Comparison of ENCODE assay signal across 23 mouse cellular contexts in the genomic region with DNA sequence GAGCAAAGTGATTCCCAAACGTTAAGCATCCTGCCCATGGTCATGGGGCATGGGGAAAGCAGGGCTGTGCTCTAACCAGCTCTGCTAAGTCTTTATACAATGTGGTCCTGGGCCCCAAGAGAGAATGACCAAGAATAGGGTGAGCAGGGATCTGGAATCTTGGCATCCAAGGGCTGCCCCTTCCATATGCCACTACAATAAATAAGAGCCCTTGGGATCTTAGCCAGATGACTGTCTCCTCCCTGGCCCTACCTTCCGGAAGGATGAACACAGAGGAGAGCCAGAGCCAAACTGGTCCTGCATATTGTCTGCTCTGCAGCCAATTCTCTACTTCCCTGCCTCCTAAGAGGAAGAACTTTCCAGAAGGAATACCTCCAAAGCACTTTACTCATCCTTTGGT.
DNase-seq lines count a peak whose midpoint lies in the region; ATAC-seq and TF ChIP-seq lines count a peak whose summit lies in the region.
"Had no signal": no experiment of that assay in that cellular context is flagged by ENCODE, and none has a peak within 500 bp of the region (broad histone marks: within the 10 kb centered on the region; RNA-seq: fewer than 3 reads in every experiment).

No protein-coding gene starts in this region.

- peak; percentile 26 for DNase-seq in kidney, adult 2 months
- DNase-seq in brain, adult 2 months (ENCODE audit: low read depth, low spot score): peak; percentile 95
- peak; percentile 73 to 83 for DNase-seq in cerebellum, adult 18-20 months
- DNase-seq in cerebellum, postnatal 10 days: peak; percentile 93 to 94
- no peak for DNase-seq in heart, postnatal 36 days
- no peak for DNase-seq in lung, postnatal 10 days
- no peak for DNase-seq in adrenal gland, adult 2 months
- DNase-seq: adrenal gland, postnatal 36 days; heart, adult 2 months; kidney, adult 9 months; liver, embryonic 13.5 days; lung, adult 18-20 months; thymus, adult 2 months; thymus, postnatal 36 days had no signal

- H3K4me3 ChIP-seq in kidney, adult 2 months (ENCODE audit: insufficient read depth, low read depth, low read length): no peak overlapping the region
- no peak overlapping the region for H3K4me3 ChIP-seq in kidney, embryonic 15.5 days (replicated peaks)
- H3K4me3 ChIP-seq: heart, adult 2 months; heart, embryonic 12.5 days; layer of hippocampus, adult 2 months; left cerebral cortex, adult 2 months; liver, embryonic 13.5 days; midbrain, embryonic 13.5 days had no signal

- H3K27ac ChIP-seq in kidney, adult 2 months (ENCODE audit: insufficient read depth, low read depth, low read length): no peak overlapping the region
- H3K27ac ChIP-seq in kidney, embryonic 15.5 days: no peak overlapping the region
- H3K27ac ChIP-seq: heart, adult 2 months; layer of hippocampus, adult 2 months; left cerebral cortex, adult 2 months; liver, embryonic 13.5 days; macrophage; midbrain, embryonic 13.5 days had no signal

- ATAC-seq in kidney, embryonic 15.5 days (replicated peaks; ENCODE audit: low FRiP score): no peak
- ATAC-seq: forebrain, embryonic 14.5 days; intestine, embryonic 16.5 days; lung, postnatal 0 days; midbrain, embryonic 13.5 days had no signal

- WGBS in kidney, adult 2 months: 74% methylated on average over 2 of the region's 2 CpGs
- 71% methylated on average over 2 of the region's 2 CpGs for WGBS in kidney, embryonic 15.5 days

- H3K4me2 ChIP-seq in kidney, embryonic 15.5 days: no peak overlapping the region
- H3K4me2 ChIP-seq: heart, embryonic 12.5 days; liver, embryonic 13.5 days; midbrain, embryonic 13.5 days had no signal

- H3K36me3 ChIP-seq in kidney, adult 2 months (ENCODE audit: control insufficient read depth, insufficient read depth, low read length): no peaks in the 10 kb centered on the region
- H3K36me3 ChIP-seq in kidney, embryonic 15.5 days: no peaks in the 10 kb centered on the region
- H3K36me3 ChIP-seq: liver, embryonic 13.5 days had no signal

- peaks cover 10% of the 10 kb centered on the region for H3K4me1 ChIP-seq in kidney, adult 2 months (ENCODE audit: control insufficient read depth, insufficient read depth, low read length)
- H3K4me1 ChIP-seq in kidney, embryonic 15.5 days: no peaks in the 10 kb centered on the region
- H3K4me1 ChIP-seq: liver, embryonic 13.5 days; midbrain, embryonic 13.5 days had no signal

- H3K9ac ChIP-seq in kidney, embryonic 15.5 days: no peak overlapping the region
- H3K9ac ChIP-seq: heart, embryonic 12.5 days; liver, embryonic 13.5 days; midbrain, embryonic 13.5 days had no signal

- no peak for TF ChIP-seq CTCF in kidney, adult 2 months (conservative IDR thresholded peaks at IDR 0.05; ENCODE audit: insufficient read depth, insufficient read length, low read depth, low read length)

- no peaks in the 10 kb centered on the region for H3K27me3 ChIP-seq in kidney, adult 2 months (replicated peaks; ENCODE audit: control insufficient read depth, insufficient read depth, low read length)
- H3K27me3 ChIP-seq in kidney, embryonic 15.5 days: no peaks in the 10 kb centered on the region
- H3K27me3 ChIP-seq: heart, embryonic 12.5 days; liver, embryonic 13.5 days; midbrain, embryonic 13.5 days had no signal

- no peak for TF ChIP-seq POLR2A in kidney, adult 2 months (IDR thresholded peaks at IDR 0.05; ENCODE audit: low read depth, low read length)

- H3K9me3 ChIP-seq in kidney, embryonic 15.5 days (replicated peaks): no peaks in the 10 kb centered on the region
- H3K9me3 ChIP-seq: liver, embryonic 13.5 days; midbrain, embryonic 13.5 days had no signal

- intact Hi-C loops in heart, postnatal 36 days (cut with DNase I): no loop called here

Comparison
In these comparisons a context has a peak if more than half of its experiments do, and no peak if none do; other contexts are left out.
1. DNase-seq: peak in kidney, adult 2 months (single experiment), brain, adult 2 months (single experiment), cerebellum, adult 18-20 months (2 of 2) and cerebellum, postnatal 10 days (2 of 2); none in heart, postnatal 36 days (0 of 2), lung, postnatal 10 days (single experiment) and adrenal gland, adult 2 months (single experiment).